Mouse (Mus musculus) CH12.LX (cell line): ENCODE results near the gene Ubxn1. TPM values are rescaled to one million over a fixed set of nuclear protein-coding genes. Genes with fewer than 3 reads are reported as not detected.
A peak's percentile ranks its signal among the peaks of the same experiment; 100 is the strongest.
"Not testable (repeated sequence)": the region's sequence is repeated elsewhere in the genome, so short reads cannot be mapped to it uniquely, and the experiment has no call there.

ENCODE experiments used
- DNase-seq: peaks from one replicate; pipeline ENCODE4 v3.0.0-alpha.2; 2013; ENCODE audit errors: extremely low read depth
- H3K27ac ChIP-seq: 2 replicates; pipeline ENCODE4 v1.5.1; 2012; ENCODE audit warnings: low read depth, mild to moderate bottlenecking, control low read depth, moderate library complexity; ENCODE audit not compliant: insufficient read depth
- H3K27me3 ChIP-seq: replicated peaks from 2 replicates; pipeline ENCODE3; 2012; ENCODE audit warnings: inconsistent platforms
- H3K36me3 ChIP-seq, 2 experiments: replicated peaks in 1 of 2; 2 replicates each; pipeline versions ENCODE3 to v1.6.1; 2012; ENCODE audit warnings: inconsistent platforms in 1 of 2, low read length in 1 of 2, mild to moderate bottlenecking in 1 of 2, mixed read lengths in 1 of 2, moderate library complexity in 1 of 2; ENCODE audit not compliant: control insufficient read depth in 1 of 2, insufficient read depth in 1 of 2
- H3K4me1 ChIP-seq, 2 experiments: 2 replicates each; pipeline ENCODE4 v1.6.1; 2012; ENCODE audit warnings: inconsistent platforms in 1 of 2, moderate library complexity in 1 of 2; ENCODE audit not compliant: insufficient read depth in 2 of 2, control insufficient read depth in 1 of 2
- H3K4me2 ChIP-seq: 2 replicates; pipeline ENCODE4 v1.6.1; 2012; ENCODE audit warnings: low read depth, mild to moderate bottlenecking, control low read depth; ENCODE audit not compliant: poor library complexity, insufficient read depth, severe bottlenecking
- H3K4me3 ChIP-seq, 3 experiments: fragments of 150-350 bp in 1 of 3; sonication (generic) in 1 of 3; replicated peaks in 1 of 3; 2 replicates each; pipeline versions ENCODE3 to v1.5.1; 2011 to 2012; ENCODE audit warnings: low read depth in 2 of 3, low read length in 2 of 3, mild to moderate bottlenecking in 2 of 3, moderate library complexity in 2 of 3, control low read depth in 1 of 3, improper control_type of control experiment in 1 of 3, inconsistent platforms in 1 of 3, mixed read lengths in 1 of 3; ENCODE audit not compliant: poor library complexity in 1 of 3
- H3K79me2 ChIP-seq: replicated peaks from 2 replicates; pipeline ENCODE4 v1.6.1; 2012; ENCODE audit warnings: mild to moderate bottlenecking, moderate library complexity; ENCODE audit not compliant: control insufficient read depth, poor library complexity, insufficient read depth, severe bottlenecking; ENCODE audit errors: extremely low read depth
- H3K9ac ChIP-seq: 2 replicates; pipeline ENCODE4 v1.6.1; 2012; ENCODE audit warnings: low read depth, mild to moderate bottlenecking, control low read depth, moderate library complexity; ENCODE audit not compliant: insufficient read depth
- H3K9me3 ChIP-seq: replicated peaks from 2 replicates; pipeline ENCODE3; 2012; ENCODE audit warnings: low read length, inconsistent platforms, mixed read lengths
- CHD1 ChIP-seq: IDR thresholded peaks from 2 replicates; pipeline ENCODE4 v1.6.1; 2012; ENCODE audit warnings: low read depth, low read length, improper control_type of control experiment, inconsistent platforms
- CHD2 ChIP-seq: IDR thresholded peaks from 2 replicates; pipeline ENCODE4 v1.6.1; 2011; ENCODE audit warnings: low read length, improper control_type of control experiment
- CTCF ChIP-seq, 2 experiments: IDR thresholded peaks in 1 of 2; conservative IDR thresholded peaks in 1 of 2; 2 replicates each; pipeline ENCODE4 v1.5.1; 2011 to 2012; ENCODE audit warnings: low read depth in 2 of 2, low read length in 2 of 2, improper control_type of control experiment in 1 of 2, inconsistent platforms in 1 of 2, mild to moderate bottlenecking in 1 of 2, moderate library complexity in 1 of 2
- ETS1 ChIP-seq: conservative IDR thresholded peaks from 2 replicates; pipeline ENCODE4 v1.6.1; 2012; ENCODE audit warnings: low read depth, mild to moderate bottlenecking, inconsistent platforms, low read length, improper control_type of control experiment, moderate library complexity
- JUND ChIP-seq: conservative IDR thresholded peaks from 2 replicates; pipeline ENCODE4 v1.6.1; 2011; ENCODE audit warnings: low read depth, low read length, improper control_type of control experiment
- MEF2A ChIP-seq: IDR thresholded peaks from 2 replicates; pipeline ENCODE4 v1.6.1; 2014; ENCODE audit warnings: low read depth, mild to moderate bottlenecking, inconsistent platforms, low read length, improper control_type of control experiment, borderline replicate concordance
- MXI1 ChIP-seq: IDR thresholded peaks from 2 replicates; pipeline ENCODE4 v1.6.1; 2011; ENCODE audit warnings: mild to moderate bottlenecking, low read depth, low read length, improper control_type of control experiment
- MYC ChIP-seq: IDR thresholded peaks from 2 replicates; pipeline ENCODE4 v1.6.1; 2011; ENCODE audit warnings: low read depth, mild to moderate bottlenecking, improper control_type of control experiment, low read length
- NELFE ChIP-seq: IDR thresholded peaks from 2 replicates; pipeline ENCODE4 v1.6.1; 2011; ENCODE audit warnings: low read depth, low read length, improper control_type of control experiment
- POLR2A ChIP-seq: IDR thresholded peaks from 2 replicates; pipeline ENCODE4 v1.6.1; 2011; ENCODE audit warnings: low read depth, mild to moderate bottlenecking, improper control_type of control experiment, low read length
- POLR2AphosphoS2 ChIP-seq: IDR thresholded peaks from 2 replicates; pipeline ENCODE4 v1.6.1; 2011; ENCODE audit warnings: low read depth, low read length, improper control_type of control experiment
- UBTF ChIP-seq: IDR thresholded peaks from 2 replicates; pipeline ENCODE4 v1.6.1; 2012; ENCODE audit warnings: low read depth, mild to moderate bottlenecking, inconsistent platforms, low read length, improper control_type of control experiment, moderate library complexity
- USF2 ChIP-seq: conservative IDR thresholded peaks from 2 replicates; pipeline ENCODE4 v1.6.1; 2011; ENCODE audit warnings: low read depth, low read length, improper control_type of control experiment
- ZNF384 ChIP-seq: IDR thresholded peaks from 2 replicates; pipeline ENCODE4 v1.6.1; 2012; ENCODE audit warnings: low read depth, low read length, improper control_type of control experiment, inconsistent platforms
- dilution Hi-C: fragments of 300-500 bp; cut with MboI; formaldehyde crosslinking; loops from 2 replicates; pipeline ENCODE4 v1.14.3; 2020; ENCODE audit warnings: low sequenced_read_pairs; ENCODE audit not compliant: extremely low pct_unique_long_range_greater_than_20kb, extremely low pct_ligation_motif_present
- in situ Hi-C: fragments of 300-500 bp; cut with MboI; formaldehyde crosslinking; loops from 3 replicates; pipeline ENCODE4 v1.14.3; 2019; ENCODE audit warnings: low sequenced_read_pairs, low pct_ligation_motif_present, low pct_unique_long_range_greater_than_20kb, mixed read lengths
- polyA plus RNA-seq: library from polyadenylated mRNA; unstranded; fragments of >175 nt; gene quantifications from 2 replicates; pipeline ENCODE4 v1.2.1, GENCODE M21; 2012; ENCODE audit warnings: low read depth; ENCODE audit not compliant: insufficient read length
- total RNA-seq, 2 experiments: library from RNA; depleted of rRNA; stranded (reverse); fragments of 300-350 nt in 1 of 2; fragments of >200 nt in 1 of 2; gene quantifications; 2 replicates each; pipeline ENCODE4 v1.2.3; 2012 to 2014

Ubxn1 gene
- total and polyA plus RNA-seq, 3 experiments: 96.3 to 226 (median 140) TPM

DNA sequence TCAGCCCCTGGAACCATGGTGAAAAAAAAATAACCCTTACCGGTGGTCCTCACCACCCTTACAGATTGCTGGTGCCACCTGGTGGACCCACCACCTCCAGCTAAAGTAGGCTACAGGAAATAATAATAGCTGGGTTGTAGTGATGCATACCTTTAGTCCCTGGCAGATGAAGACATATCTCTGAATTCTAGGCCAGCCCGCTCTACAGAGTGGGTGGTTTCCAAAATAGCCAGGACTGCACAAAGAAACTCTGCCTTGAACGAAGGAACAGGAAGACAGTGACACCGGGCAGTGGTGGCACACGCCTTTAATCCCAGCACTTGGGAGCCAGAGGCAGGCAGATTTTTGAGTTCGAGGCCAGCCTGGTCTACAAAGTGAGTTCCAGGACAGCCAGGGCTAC is 7.0 kb upstream of the Ubxn1 start:
- H3K4me2 ChIP-seq: no peak overlapping the region
- TF ChIP-seq CTCF (conservative IDR thresholded peaks at IDR 0.05 in 1 of 2, IDR thresholded peaks at IDR 0.05 in 1 of 2; ENCODE audit: low read depth in 2 of 2, low read length in 2 of 2): peak in 1 of 2 experiments; percentile 34; a peak in 2 of 4 replicates
- TF ChIP-seq POLR2AphosphoS2: no peak
- TF ChIP-seq JUND: no peak
- no peak for TF ChIP-seq UBTF
- no peak for TF ChIP-seq POLR2A
- TF ChIP-seq USF2: no peak
- in situ Hi-C loops: no loop called here

DNA sequence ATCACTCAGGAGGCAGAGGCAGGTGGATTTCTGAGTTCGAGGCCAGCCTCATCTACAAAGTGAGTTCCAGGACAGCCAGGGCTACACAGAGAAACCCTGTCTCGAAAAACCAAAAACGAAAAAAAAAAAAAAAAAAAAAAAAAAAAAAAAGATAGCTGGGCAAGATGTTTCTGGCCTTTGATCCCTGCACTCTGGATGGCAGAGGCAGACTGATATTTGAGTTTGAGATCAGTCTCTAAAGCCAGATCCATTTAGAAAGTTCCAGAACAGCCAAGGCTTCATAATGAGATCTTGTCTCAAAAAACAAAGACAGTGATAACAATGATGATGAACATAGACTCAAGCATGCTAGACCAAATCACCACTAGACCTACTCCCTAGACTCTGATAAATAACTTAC is 915 bp upstream of the Ubxn1 start:
- DNase-seq, H3K9me3 ChIP-seq, H3K27me3 ChIP-seq, dilution Hi-C loops, H3K27ac ChIP-seq, in situ Hi-C loops: not testable (repeated sequence)
- H3K9ac ChIP-seq: peak overlapping the region; percentile 95
- TF ChIP-seq ZNF384: peak; percentile 40; the same call in 1 of the 2 replicates
- TF ChIP-seq, all 38 proteins: peak for 1; not testable (repeated sequence) for 37
- peaks cover 19% of the 10 kb centered on the region for H3K79me2 ChIP-seq
- H3K4me3 ChIP-seq: peak overlapping the region in 2 of 3 experiments; percentile 87 to 97
- peak overlapping the region; percentile 92; the same call in 1 of the 2 replicates for H3K4me2 ChIP-seq
- peaks cover 2 to 16% of the 10 kb centered on the region in 2 experiments; a peak in 2 of 4 replicates for H3K4me1 ChIP-seq
- peaks cover 19 to 28% of the 10 kb centered on the region in 2 experiments for H3K36me3 ChIP-seq

More for the DNA sequence above, 7.0 kb upstream of the Ubxn1 start:
- Histone ChIP-seq H3K27ac (no peak overlapping the region), H3K4me1 (no peaks in the 10 kb centered on the region; a peak in 1 of 4 replicates), H3K9ac (no peak overlapping the region), H3K79me2 (no peaks in the 10 kb centered on the region), H3K36me3 (no peaks in the 10 kb centered on the region), H3K4me3 (no peak overlapping the region), H3K27me3 (no peaks in the 10 kb centered on the region), H3K9me3 (no peaks in the 10 kb centered on the region)
- no peak for DNase-seq
- dilution Hi-C loops: no loop called here

DNA sequence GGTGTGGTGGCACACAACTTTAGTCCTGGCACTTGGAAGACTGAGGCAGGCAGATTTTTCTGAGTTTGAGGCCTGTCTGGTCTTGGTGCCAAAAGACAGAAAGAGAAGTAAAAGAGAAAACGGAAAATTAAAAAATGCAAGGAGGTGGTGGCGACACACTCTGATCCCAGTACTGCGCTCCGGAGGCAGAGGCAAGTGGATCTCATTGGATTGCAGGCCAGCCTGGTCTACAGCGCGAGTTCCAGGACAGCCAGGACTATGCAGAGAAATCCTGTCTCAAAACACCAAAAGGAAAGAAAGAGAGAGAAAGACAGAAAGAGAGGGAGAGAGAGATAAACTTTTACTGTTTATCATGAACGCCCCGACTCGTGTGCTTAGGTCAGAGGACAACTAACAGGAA is 458 bp upstream of the Ubxn1 start:
- in situ Hi-C loops (no loop called here), dilution Hi-C loops (no loop called here)
- Histone ChIP-seq H3K27me3 (no peaks in the 10 kb centered on the region), H3K79me2 (peaks cover 19% of the 10 kb centered on the region), H3K36me3 (peaks cover 21 to 31% of the 10 kb centered on the region in 2 experiments), H3K27ac (no peak overlapping the region), H3K4me1 (peaks cover 2 to 16% of the 10 kb centered on the region in 2 experiments; a peak in 2 of 4 replicates), H3K9me3 (no peaks in the 10 kb centered on the region), H3K9ac (peak overlapping the region; percentile 95), H3K4me3 (peak overlapping the region; percentile 73 to 97 (median 87)), H3K4me2 (peak overlapping the region; percentile 92)
- TF ChIP-seq MEF2A (no peak), MYC (no peak), MXI1 (no peak), CHD1 (no peak), NELFE (no peak), CHD2 (no peak), ETS1 (no peak)
- no peak for DNase-seq
